Mouse (Mus musculus) heart, adult 9 months (tissue): ENCODE data around the gene D930048N14Rik.
A peak's percentile ranks its signal among the peaks of the same experiment; 100 is the strongest.
"Not testable (repeated sequence)": the region's sequence is repeated elsewhere in the genome, so short reads cannot be mapped to it uniquely, and the experiment has no call there.

Experiments
- DNase-seq, 2 experiments: peaks; one replicate each; pipeline ENCODE4 v3.0.0; 2022; ENCODE audit warnings: low spot score in 2 of 2

Gene D930048N14Rik

GRCm38 (mm10) chr11:51652889-51653418 lies 2.2 kb downstream of the D930048N14Rik start:
- DNase-seq = no peak

DNA sequence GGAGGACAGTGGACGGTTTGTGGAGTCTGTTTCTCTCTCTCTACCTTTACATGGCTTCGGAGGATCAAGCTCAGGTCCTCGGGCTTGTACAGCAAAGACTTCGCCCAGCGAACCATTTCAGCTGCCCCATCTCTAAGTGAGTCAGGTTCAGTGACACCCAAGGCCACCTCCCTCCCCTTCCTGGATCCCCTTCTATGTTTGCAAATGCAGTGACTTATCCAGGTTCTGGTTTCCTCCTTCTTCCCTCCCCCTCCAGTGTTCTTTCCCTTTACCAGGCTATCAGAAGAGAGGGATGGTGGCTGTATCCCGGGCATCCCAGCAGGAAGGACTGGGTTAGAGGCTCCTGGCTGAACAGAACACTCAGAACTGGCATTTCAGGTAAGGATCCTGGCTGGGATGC lies 3.0 kb downstream of the D930048N14Rik start:
- no peak for DNase-seq

- no peak for DNase-seq
These were observed 4.1 kb downstream of the D930048N14Rik start for GRCm38 (mm10) chr11:51654891-51655290.

- DNase-seq = no peak
These were observed 6.2 kb downstream of the D930048N14Rik start for GRCm38 (mm10) chr11:51656798-51657521.

DNA sequence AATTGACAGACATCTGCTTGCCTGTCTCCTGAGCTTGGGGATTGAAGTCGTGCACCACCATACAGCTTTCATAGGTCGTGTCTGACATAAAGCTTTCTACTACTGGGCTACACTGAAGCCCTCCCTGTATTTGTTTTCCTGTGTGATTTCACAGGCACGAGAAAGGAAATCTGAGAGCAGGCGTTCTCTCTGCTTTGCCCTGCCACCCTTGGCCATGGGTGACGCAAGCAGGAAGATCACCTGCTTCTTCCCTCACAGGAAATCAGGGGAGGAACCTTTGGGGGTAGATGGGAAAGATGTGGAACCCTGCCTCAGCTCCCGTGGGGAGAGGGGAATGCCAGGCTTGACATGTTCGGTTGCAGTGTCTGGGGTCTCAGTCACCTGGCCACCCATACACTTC lies 7.5 kb downstream of the D930048N14Rik start:
- DNase-seq = no peak

- DNase-seq = peak in 1 of 2 experiments; percentile 55
These were observed 8.0 kb downstream of the D930048N14Rik start for GRCm38 (mm10) chr11:51658705-51659104.

DNA sequence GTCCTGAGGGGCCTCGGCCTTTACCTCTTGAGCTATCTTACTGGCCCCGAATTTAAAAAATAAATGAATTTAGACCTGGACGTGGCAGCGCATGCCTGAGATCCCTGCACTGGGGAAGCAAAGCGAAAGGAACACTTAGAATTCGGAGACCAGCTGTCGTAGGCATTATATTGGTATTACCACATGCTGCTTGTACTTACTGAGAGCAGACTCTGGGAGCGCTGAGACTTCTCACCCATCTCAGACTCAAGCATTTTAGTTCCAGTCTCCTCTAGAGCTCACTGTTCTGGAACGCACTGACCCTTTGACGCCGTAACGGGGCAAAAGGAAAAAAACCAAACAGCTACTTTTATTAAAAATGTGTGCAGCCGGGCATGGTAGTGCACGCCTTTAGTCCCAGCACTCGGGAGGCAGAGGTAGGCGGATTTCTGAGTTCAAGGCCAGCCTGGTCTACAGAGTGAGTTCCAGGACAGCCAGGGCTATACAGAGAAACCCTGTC lies 11.2 kb downstream of the D930048N14Rik start:
- DNase-seq = no peak

DNA sequence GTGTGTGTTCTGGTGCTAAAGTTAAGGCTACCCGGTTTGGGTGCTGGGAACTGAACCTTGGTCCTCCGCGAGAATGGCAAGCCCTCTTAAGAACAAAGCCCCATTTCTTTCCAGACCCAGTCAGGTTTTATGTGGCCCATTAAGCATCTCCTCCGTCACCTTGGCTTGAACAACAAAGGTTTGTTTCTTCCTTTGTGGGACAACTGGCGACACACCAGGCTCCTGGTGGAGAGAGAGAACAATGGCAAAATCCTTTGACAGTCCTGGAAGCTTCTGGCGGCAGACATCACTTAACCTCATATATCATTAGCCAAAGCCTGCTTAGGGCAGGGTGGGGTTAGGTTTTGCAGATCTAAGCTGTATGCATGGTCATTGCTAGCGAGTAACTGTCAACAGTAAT lies 11.9 kb downstream of the D930048N14Rik start:
- no peak for DNase-seq

DNA sequence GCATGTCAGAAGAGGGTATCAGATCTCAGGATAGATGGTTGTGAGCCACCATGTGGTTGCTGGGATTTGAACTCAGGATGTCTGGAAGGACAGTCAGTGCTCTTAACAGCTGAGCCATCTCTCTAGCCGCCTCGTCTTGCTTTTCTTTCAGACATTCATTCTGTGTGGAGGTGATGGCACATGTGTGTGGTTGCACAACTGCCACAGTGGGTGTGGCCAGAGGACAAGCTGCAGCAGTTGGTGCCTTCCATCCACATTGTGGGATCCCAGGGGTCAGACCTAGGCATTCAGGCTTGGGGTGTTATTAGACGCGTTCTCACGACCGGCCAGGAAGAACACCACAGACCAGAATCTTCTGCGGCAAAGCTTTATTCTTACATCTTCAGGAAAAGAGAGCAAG lies 14.0 kb downstream of the D930048N14Rik start:
- DNase-seq = not testable (repeated sequence)

DNA sequence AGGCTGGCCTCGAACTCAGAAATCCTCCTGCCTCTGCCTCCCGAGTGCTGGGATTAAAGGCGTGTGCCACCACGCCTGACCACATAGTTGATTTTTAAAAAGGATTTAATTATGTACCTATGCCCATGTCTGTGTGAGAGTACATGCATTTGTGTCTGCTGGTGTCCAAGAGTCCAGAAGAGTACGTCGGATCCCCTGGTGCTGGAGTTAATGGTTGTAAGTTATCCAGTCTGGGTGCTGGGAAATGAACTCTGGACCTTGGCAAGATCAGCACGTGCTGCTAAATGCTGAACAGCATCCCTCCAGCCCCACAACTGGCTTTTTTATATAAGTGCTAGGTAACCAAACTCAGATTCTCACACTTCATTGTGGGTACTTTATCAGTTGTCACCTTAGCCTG lies 20.1 kb downstream of the D930048N14Rik start:
- no peak for DNase-seq

- no peak for DNase-seq
These were observed 20.6 kb downstream of the D930048N14Rik start for GRCm38 (mm10) chr11:51671376-51671775.

GRCm38 (mm10) chr11:51673291-51673690 lies 22.5 kb downstream of the D930048N14Rik start:
- DNase-seq = no peak

DNA sequence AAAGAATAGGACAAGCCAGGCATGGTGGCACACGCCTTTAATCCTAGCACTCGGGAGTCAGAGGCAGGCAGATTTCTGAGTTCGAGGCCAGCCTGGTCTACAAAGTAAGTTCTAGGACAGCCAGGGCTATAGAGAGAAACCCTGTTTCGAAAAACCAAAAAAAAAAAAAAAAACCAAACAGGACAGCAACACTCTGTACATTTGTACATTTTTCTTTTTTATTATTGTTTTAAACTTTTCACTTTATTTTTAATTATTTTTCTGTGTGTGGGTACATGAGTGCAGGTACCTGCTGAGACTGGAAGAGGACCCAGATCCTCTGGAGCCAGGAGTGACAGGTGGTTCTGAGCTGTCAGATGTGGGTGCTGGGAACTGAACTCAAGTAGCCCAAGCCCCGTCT lies 24.6 kb downstream of the D930048N14Rik start:
- DNase-seq = no peak

- no peak for DNase-seq
These were observed 27.1 kb downstream of the D930048N14Rik start for GRCm38 (mm10) chr11:51677737-51678418.

- DNase-seq = no peak
These were observed 28.7 kb downstream of the D930048N14Rik start for GRCm38 (mm10) chr11:51679466-51679865.

DNA sequence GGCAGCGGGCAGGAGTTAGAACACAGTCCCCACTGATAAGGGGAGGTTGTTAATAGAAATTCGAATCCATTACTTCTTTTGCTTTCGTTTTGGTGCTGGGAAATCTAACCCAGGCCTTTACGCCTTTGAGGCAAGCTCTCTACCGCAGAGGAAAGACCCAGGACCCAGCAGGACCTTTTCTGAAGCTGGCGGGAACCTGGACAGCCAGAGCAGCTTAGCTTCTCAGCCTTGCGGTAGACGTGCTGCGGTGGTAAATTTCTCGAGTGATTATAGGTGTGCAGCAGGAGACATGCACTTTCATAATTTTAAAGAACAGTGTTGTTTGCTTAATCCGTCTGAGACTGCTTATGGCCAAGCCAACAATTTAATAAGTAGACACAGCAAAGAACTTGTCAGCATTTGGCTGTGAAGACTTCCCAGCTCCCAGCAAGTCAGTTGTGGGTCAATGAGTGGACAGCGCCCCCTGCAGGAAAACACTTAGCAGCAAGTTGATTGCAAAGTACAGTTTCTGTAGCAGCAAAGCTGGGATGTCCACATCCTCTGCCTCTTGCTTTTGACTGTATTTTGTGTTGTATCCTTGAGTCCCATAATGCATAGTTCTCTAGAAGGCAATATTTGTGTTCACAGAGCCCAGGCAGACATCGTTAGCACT lies 30.7 kb downstream of the D930048N14Rik start:
- peak; percentile 50 to 82 for DNase-seq

DNA sequence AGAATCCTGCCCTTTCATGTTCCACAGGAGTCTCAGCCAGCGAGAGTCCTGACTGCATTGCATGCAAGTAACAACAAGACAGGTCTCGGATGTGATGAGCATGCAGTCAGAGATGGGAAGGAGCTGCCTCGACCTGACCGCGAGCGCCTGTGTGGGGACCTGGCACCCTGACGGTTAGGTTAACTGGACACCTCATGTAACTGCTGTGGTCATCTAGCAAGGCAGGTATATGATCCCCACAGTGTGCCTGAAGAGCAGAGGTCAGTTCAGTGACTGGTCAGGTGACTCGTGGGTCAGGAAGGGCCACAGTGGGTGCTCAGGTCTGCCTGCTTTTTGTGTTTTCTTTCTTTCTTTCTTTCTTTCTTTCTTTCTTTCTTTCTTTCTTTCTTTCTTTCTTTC lies 31.2 kb downstream of the D930048N14Rik start:
- no peak for DNase-seq

DNA sequence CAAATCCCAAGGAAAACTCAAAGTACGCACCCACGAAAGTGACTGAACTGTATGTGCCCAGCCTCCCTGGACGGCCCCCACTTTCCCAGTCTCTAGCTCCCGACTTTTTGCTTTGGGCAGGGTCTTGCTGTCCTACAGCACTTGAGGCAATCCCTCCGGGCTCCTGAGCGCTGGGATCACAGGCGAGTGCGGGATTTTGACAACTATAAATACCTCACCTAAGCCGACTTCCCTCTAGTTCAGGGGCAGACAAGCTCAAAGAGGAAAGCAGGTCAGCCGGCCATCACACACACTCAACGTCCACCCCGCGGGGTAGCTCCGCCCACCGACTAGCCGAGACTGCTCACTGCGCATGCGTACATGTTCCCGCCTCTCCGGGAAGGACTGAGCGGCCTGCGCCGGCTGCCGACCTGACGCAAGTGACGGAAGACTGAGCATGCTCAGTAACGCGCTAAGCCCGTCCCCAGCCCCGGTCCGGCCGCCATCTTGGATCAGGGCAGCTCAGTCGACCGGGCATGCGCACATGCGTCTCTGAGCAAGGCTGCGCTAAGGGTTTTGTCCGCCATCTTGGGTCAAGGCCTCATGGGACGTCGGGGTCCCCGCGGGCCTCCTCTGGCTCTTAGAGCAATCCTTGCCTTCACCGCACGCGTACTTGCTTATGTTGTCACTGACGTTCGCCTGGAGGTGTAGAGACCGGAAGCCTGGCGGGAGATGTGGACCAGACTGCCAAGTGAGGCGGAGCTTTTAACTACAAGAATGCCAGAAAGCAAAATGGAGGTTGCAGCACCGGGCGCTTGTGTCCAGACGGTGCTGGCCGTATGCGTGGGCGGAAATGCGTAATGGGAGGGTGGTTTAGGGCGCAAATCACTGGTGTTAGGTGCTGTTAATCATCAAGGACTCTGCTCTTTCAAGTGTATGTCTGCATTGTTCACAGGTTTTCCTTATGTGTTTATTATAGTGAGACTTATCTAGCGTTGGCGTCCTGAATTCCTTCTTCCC lies 37.9 kb downstream of the D930048N14Rik start, which contains the start of gene 0610009B22Rik:
0610009B22Rik (minus strand) TSS at position 545 of the 999 bp plus-strand sequence.
- DNase-seq = peak; percentile 99 to 100

DNA sequence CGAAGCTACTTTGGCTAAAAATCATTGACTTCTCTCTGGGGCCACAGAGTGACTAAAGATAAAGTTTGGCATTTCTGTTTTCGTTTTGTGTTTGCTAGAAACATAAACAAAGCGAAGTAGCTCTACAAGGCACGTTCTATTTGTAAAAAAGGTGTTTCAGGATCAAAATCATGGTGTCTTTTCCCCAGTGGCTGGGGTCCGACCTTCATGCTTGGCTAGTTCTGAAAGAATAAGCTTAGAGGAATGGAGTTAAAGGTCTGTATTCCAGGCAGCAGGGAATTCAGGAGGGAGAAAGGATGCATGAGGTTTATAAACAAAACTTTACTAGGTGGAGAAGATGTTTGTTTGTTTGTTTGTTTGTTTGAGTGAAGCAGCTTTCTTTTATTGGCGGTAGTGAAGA lies 38.6 kb downstream of the D930048N14Rik start:
- no peak for DNase-seq

DNA sequence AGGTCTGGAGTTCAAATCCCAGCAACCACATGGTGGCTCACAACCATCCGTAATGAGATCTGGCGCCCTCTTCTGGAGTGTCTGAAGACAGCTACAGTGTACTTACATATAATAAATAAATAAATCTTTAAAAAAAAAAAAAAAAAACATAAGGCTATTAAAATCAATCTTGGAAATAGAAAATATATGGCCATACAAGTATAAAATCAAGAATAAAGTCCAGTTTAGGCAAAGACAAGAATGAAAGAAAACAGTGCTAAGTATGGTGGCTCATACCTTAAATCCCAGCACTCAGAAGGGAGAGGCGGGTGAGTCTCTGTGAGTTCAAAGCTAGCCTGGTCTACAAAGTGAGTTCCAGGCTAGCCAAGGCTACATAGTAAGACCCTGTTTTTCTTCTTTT lies 39.8 kb downstream of the D930048N14Rik start:
- DNase-seq = not testable (repeated sequence)

DNA sequence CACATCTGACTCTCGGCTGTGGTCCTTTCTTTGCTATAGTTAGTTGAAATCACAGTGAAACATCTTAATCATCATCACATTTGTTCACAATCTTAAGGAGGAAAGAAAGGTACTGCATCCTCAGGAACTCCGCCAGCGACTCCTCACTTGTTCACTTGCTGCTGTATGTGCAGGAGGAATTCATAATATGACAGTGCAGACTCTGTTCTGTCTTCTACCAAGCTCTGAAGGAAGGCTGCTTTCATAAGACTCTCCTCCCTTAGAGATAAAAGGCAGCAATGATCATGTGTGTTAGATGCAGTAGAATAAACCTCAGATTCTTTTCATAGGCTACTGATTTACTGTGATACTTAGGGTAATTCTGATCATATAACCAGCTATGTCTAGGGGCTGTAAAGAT lies 44.2 kb downstream of the D930048N14Rik start:
- DNase-seq = no peak
